Mouse (Mus musculus) CD8-positive naive resting alpha-beta T cell, adult 57 days (primary cell): ENCODE measurements around the gene Gm17087. TPM values are rescaled to one million over a fixed set of nuclear protein-coding genes. Genes with fewer than 3 reads are reported as not detected.

ENCODE experiments used
- total RNA-seq: library from RNA; stranded (reverse); gene quantifications from one replicate; pipeline ENCODE4 v1.2.4, GENCODE M21; 2023

Gene Gm17087
- total RNA-seq: not detected

GRCm38 (mm10) chr17:8566850-8567249 lies at the start of gene Gm17087:
Gene Gm17087, minus strand, starts transcription at chr17:8566950.

GRCm38 (mm10) chr17:8525225-8525721 lies 41.5 kb downstream of the Gm17087 start, which contains the start of gene Pde10a:
Gene Pde10a, plus strand, starts transcription at chr17:8525372.

Other genes starting within 250 kb of the Gm17087 start
- 0.64 TPM for gene Prr18, start 229.5 kb downstream of the Gm17087 start, total RNA-seq
- 0.64 TPM for gene T2, start 211.0 kb downstream of the Gm17087 start, total RNA-seq
- gene T, start 132.5 kb downstream of the Gm17087 start, total RNA-seq: not detected
- gene Pde10a, start 41.6 kb downstream of the Gm17087 start, total RNA-seq: not detected